Mouse (Mus musculus) cerebellum, adult 2 months (tissue): ENCODE results near the gene Myl6b.

Source experiments
- CTCF ChIP-seq: fragments of 200-500 bp; IDR thresholded peaks from 2 replicates; pipeline ENCODE4 v1.5.1; 2011; ENCODE audit warnings: low read depth, mild to moderate bottlenecking, control low read depth, low read length, moderate library complexity, borderline replicate concordance; ENCODE audit not compliant: insufficient read depth
- POLR2A ChIP-seq: fragments of 200-500 bp; IDR thresholded peaks from 2 replicates; pipeline ENCODE4 v1.6.1; 2011; ENCODE audit warnings: low read length, control low read depth, borderline replicate concordance; ENCODE audit not compliant: insufficient read depth

GRCm38 (mm10) chr10:128451014-128451413 lies 47.5 kb downstream of the Myl6b start:
- TF ChIP-seq CTCF: no peak
- no peak for TF ChIP-seq POLR2A
